Mouse (Mus musculus): Measurements from ENCODE around the gene Smok3a.
A peak's percentile ranks its signal among the peaks of the same experiment; 100 is the strongest.
"Not testable (repeated sequence)": the region's sequence is repeated elsewhere in the genome, so short reads cannot be mapped to it uniquely, and the experiment has no call there.

Gene Smok3a

GRCm38 (mm10) chr5:138020961-138021479, at the start of gene Smok3a, which contains the start of gene Smok3b:
Smok3a (plus strand) TSS chr5:138021261.
Smok3b (plus strand) TSS chr5:138021429.
- not testable (repeated sequence) for DNase-seq (ENCODE audit: low read depth, low spot score)

GRCm38 (mm10) chr5:137973161-137973560, 47.9 kb upstream of the Smok3a start:
- peak; percentile 35 for DNase-seq (ENCODE audit: low read depth, low spot score)

GRCm38 (mm10) chr5:137973738-137974137, 47.3 kb upstream of the Smok3a start:
- peak; percentile 37 for DNase-seq (ENCODE audit: low read depth, low spot score)

GRCm38 (mm10) chr5:137974724-137975123, 46.3 kb upstream of the Smok3a start:
- DNase-seq (ENCODE audit: low read depth, low spot score): peak; percentile 16

GRCm38 (mm10) chr5:137975434-137975833, 45.6 kb upstream of the Smok3a start:
- no peak for DNase-seq (ENCODE audit: low read depth, low spot score)

GRCm38 (mm10) chr5:137977291-137977690, 43.8 kb upstream of the Smok3a start:
- DNase-seq (ENCODE audit: low read depth, low spot score): no peak

GRCm38 (mm10) chr5:137979081-137979480, 42.0 kb upstream of the Smok3a start:
- no peak for DNase-seq (ENCODE audit: low read depth, low spot score)

- DNase-seq (ENCODE audit: low read depth, low spot score): no peak
Measured at GRCm38 (mm10) chr5:137981300-137981699, 39.8 kb upstream of the Smok3a start, which contains the start of gene Azgp1. Azgp1 (plus strand) TSS chr5:137981520.

- no peak for DNase-seq (ENCODE audit: low read depth, low spot score)
Measured at GRCm38 (mm10) chr5:137986351-137986750, 34.7 kb upstream of the Smok3a start.

- no peak for DNase-seq (ENCODE audit: low read depth, low spot score)
Measured at GRCm38 (mm10) chr5:138009437-138009836, 11.6 kb upstream of the Smok3a start.

GRCm38 (mm10) chr5:138012382-138012781, 8.7 kb upstream of the Smok3a start:
- DNase-seq (ENCODE audit: low read depth, low spot score): no peak

- no peak for DNase-seq (ENCODE audit: low read depth, low spot score)
Measured at GRCm38 (mm10) chr5:138016530-138016929, 4.5 kb upstream of the Smok3a start.

GRCm38 (mm10) chr5:138016997-138017396, 4.1 kb upstream of the Smok3a start:
- DNase-seq (ENCODE audit: low read depth, low spot score): no peak

- not testable (repeated sequence) for DNase-seq (ENCODE audit: low read depth, low spot score)
Measured at GRCm38 (mm10) chr5:138019577-138019976, 1.5 kb upstream of the Smok3a start.

GRCm38 (mm10) chr5:138052894-138053293, 31.8 kb downstream of the Smok3a start, which contains the start of gene Smok3c:
Smok3c (plus strand) TSS chr5:138053194.
- DNase-seq (ENCODE audit: low read depth, low spot score): not testable (repeated sequence)

GRCm38 (mm10) chr5:138073803-138074202, 52.7 kb downstream of the Smok3a start:
- no peak for DNase-seq (ENCODE audit: low read depth, low spot score)

GRCm38 (mm10) chr5:138075684-138076083, 54.6 kb downstream of the Smok3a start:
- DNase-seq (ENCODE audit: low read depth, low spot score): no peak

GRCm38 (mm10) chr5:138076148-138076547, 55.1 kb downstream of the Smok3a start:
- DNase-seq (ENCODE audit: low read depth, low spot score): no peak

- no peak for DNase-seq (ENCODE audit: low read depth, low spot score)
Measured at GRCm38 (mm10) chr5:138080456-138080855, 59.4 kb downstream of the Smok3a start.

- no peak for DNase-seq (ENCODE audit: low read depth, low spot score)
Measured at GRCm38 (mm10) chr5:138081446-138081845, 60.4 kb downstream of the Smok3a start.

- DNase-seq (ENCODE audit: low read depth, low spot score): no peak
Measured at GRCm38 (mm10) chr5:138083318-138083900, 62.3 kb downstream of the Smok3a start.

- no peak for DNase-seq (ENCODE audit: low read depth, low spot score)
Measured at GRCm38 (mm10) chr5:138083936-138084335, 62.9 kb downstream of the Smok3a start.
